Mouse (Mus musculus): ENCODE data around the gene 4921504E06Rik. TPM values are rescaled to one million over a fixed set of nuclear protein-coding genes. Genes with fewer than 3 reads are reported as not detected.

The 4921504E06Rik gene
- total and polyA plus RNA-seq, 2 experiments from 2014 or later: not detected

GRCm38 (mm10) chr2:19416066-19416465 lies 137.6 kb downstream of the 4921504E06Rik start:
- no peaks in the 10 kb centered on the region for H3K9me3 ChIP-seq (replicated peaks; ENCODE audit: control insufficient read depth, low read length)
- DNase-seq (ENCODE audit: low spot score) (no peak), ATAC-seq (ENCODE audit: insufficient read depth, low read depth) (no peak)
- H3K9ac ChIP-seq (replicated peaks; ENCODE audit: low read depth, low read length): no peak overlapping the region
- H3K4me1 ChIP-seq (ENCODE audit: control insufficient read depth, insufficient read depth): no peaks in the 10 kb centered on the region
- TF ChIP-seq CTCF (IDR thresholded peaks at IDR 0.05; ENCODE audit: low read depth) (no peak), EP300 (IDR thresholded peaks at IDR 0.05; ENCODE audit: low read depth) (no peak)
- no peaks in the 10 kb centered on the region for H3K36me3 ChIP-seq (replicated peaks; ENCODE audit: control insufficient read depth, insufficient read depth, low read length)
- H3K27ac ChIP-seq (ENCODE audit: low read depth): no peak overlapping the region
- no peak overlapping the region for H3K4me3 ChIP-seq (ENCODE audit: low read depth, low read length)
- WGBS: 64% methylated on average over 6 of the region's 6 CpGs
- H3K27me3 ChIP-seq (ENCODE audit: control insufficient read depth, insufficient read depth, low read length): no peaks in the 10 kb centered on the region
- no peak overlapping the region for H3K4me2 ChIP-seq (ENCODE audit: low read depth, low read length)

- Histone ChIP-seq H3K4me1 (ENCODE audit: control insufficient read depth, insufficient read depth) (no peaks in the 10 kb centered on the region), H3K36me3 (replicated peaks; ENCODE audit: control insufficient read depth, insufficient read depth, low read length) (no peaks in the 10 kb centered on the region), H3K4me2 (ENCODE audit: low read depth, low read length) (peak overlapping the region; percentile 56), H3K9me3 (replicated peaks; ENCODE audit: control insufficient read depth, low read length) (no peaks in the 10 kb centered on the region), H3K9ac (replicated peaks; ENCODE audit: low read depth, low read length) (no peak overlapping the region), H3K27ac (ENCODE audit: low read depth) (no peak overlapping the region), H3K27me3 (ENCODE audit: control insufficient read depth, insufficient read depth, low read length) (no peaks in the 10 kb centered on the region), H3K4me3 (ENCODE audit: low read depth, low read length) (peak overlapping the region; percentile 25)
- DNase-seq (ENCODE audit: low spot score) (peak; percentile 81), ATAC-seq (ENCODE audit: insufficient read depth, low read depth) (peak; percentile 69; the same call in 1 of the 2 replicates)
- 2% methylated on average over 6 of the region's 6 CpGs for WGBS
- TF ChIP-seq EP300 (IDR thresholded peaks at IDR 0.05; ENCODE audit: low read depth) (no peak), CTCF (IDR thresholded peaks at IDR 0.05; ENCODE audit: low read depth) (peak; percentile 91)
Observed at GRCm38 (mm10) chr2:19415063-19415521, 138.6 kb downstream of the 4921504E06Rik start.

GRCm38 (mm10) chr2:19414222-19414965 lies 139.3 kb downstream of the 4921504E06Rik start:
- Histone ChIP-seq H3K4me1 (ENCODE audit: control insufficient read depth, insufficient read depth) (no peaks in the 10 kb centered on the region), H3K36me3 (replicated peaks; ENCODE audit: control insufficient read depth, insufficient read depth, low read length) (no peaks in the 10 kb centered on the region), H3K9ac (replicated peaks; ENCODE audit: low read depth, low read length) (no peak overlapping the region), H3K27me3 (ENCODE audit: control insufficient read depth, insufficient read depth, low read length) (no peaks in the 10 kb centered on the region), H3K27ac (ENCODE audit: low read depth) (no peak overlapping the region), H3K9me3 (replicated peaks; ENCODE audit: control insufficient read depth, low read length) (no peaks in the 10 kb centered on the region), H3K4me2 (ENCODE audit: low read depth, low read length) (peak overlapping the region; percentile 56), H3K4me3 (ENCODE audit: low read depth, low read length) (peak overlapping the region; percentile 25)
- TF ChIP-seq CTCF (IDR thresholded peaks at IDR 0.05; ENCODE audit: low read depth) (peak; percentile 66), EP300 (IDR thresholded peaks at IDR 0.05; ENCODE audit: low read depth) (no peak)
- 20% methylated on average over 19 of the region's 19 CpGs for WGBS
- ATAC-seq (ENCODE audit: insufficient read depth, low read depth) (peak; percentile 64; the same call in 1 of the 2 replicates), DNase-seq (ENCODE audit: low spot score) (peak; percentile 6)

Other genes with a start within 250 kb of the 4921504E06Rik start
- 26.6 and 62.1 TPM in 2 replicates for gene Msrb2, start 182.5 kb downstream of the 4921504E06Rik start, total RNA-seq (2014; rRNA removed; ENCODE audit: low replicate concordance)
- gene Msrb2, start 182.5 kb downstream of the 4921504E06Rik start, polyA plus RNA-seq (2015; fragmentation: Nextera tagmentation; extraction: Ambion mirVana): 62.1 and 62.3 TPM in 2 replicates
- not detected in 2 replicates for gene Ptf1a, start 108.3 kb downstream of the 4921504E06Rik start, total RNA-seq (2014; rRNA removed; ENCODE audit: low replicate concordance)
- not detected in 2 replicates for gene Ptf1a, start 108.3 kb downstream of the 4921504E06Rik start, polyA plus RNA-seq (2015; fragmentation: Nextera tagmentation; extraction: Ambion mirVana)
- 10.6 and 38.4 TPM in 2 replicates for gene Otud1, start 103.8 kb upstream of the 4921504E06Rik start, total RNA-seq (2014; rRNA removed; ENCODE audit: low replicate concordance)
- 4.4 and 5.6 TPM in 2 replicates for gene Otud1, start 103.8 kb upstream of the 4921504E06Rik start, polyA plus RNA-seq (2015; fragmentation: Nextera tagmentation; extraction: Ambion mirVana)

Measured in heart, postnatal 0 days (tissue).